Mouse (Mus musculus) retina, postnatal 7 days (tissue): ENCODE results near the gene Gli1.
A peak's percentile ranks its signal among the peaks of the same experiment; 100 is the strongest.

ENCODE experiments used
- DNase-seq: peaks from one replicate; pipeline ENCODE4 v3.0.0-alpha.2; 2012; ENCODE audit warnings: low read depth, low spot score

The Gli1 gene

DNA sequence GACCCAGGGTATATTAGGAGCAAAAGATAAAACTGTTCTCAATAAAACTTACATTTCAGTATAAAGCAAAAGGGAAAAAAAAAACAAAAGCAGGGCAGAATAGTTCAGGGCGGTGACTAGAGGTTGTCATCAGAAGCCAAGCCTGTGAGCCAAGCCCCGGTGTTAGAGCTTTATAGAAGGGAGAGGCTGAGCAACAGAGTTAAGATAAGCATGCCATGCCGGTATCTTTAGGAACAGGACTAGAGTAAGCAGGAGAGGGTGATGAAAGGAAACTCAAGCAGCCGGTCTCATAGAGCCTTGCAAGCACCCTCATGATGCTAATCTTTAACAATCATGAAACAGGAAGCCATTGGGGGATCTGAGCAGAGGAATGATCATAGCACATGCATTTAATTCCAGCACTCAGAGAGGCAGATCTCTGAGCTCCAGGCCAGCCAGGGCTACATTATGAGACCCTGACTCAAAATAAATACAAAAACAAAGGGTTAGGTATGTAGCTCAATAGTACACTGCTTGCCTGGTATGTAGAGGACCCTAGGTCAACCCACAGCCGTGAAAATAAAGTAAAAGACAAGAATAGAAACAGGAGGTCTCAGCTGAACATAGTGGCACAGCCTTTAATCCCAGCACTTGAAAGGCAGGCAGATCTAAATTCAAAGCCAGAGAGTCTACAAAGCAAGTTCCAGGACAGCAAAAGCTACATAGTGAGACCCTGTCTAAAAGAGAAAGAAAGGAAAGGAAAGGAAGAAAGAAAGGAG is 49.7 kb downstream of the Gli1 start:
- DNase-seq: no peak

DNA sequence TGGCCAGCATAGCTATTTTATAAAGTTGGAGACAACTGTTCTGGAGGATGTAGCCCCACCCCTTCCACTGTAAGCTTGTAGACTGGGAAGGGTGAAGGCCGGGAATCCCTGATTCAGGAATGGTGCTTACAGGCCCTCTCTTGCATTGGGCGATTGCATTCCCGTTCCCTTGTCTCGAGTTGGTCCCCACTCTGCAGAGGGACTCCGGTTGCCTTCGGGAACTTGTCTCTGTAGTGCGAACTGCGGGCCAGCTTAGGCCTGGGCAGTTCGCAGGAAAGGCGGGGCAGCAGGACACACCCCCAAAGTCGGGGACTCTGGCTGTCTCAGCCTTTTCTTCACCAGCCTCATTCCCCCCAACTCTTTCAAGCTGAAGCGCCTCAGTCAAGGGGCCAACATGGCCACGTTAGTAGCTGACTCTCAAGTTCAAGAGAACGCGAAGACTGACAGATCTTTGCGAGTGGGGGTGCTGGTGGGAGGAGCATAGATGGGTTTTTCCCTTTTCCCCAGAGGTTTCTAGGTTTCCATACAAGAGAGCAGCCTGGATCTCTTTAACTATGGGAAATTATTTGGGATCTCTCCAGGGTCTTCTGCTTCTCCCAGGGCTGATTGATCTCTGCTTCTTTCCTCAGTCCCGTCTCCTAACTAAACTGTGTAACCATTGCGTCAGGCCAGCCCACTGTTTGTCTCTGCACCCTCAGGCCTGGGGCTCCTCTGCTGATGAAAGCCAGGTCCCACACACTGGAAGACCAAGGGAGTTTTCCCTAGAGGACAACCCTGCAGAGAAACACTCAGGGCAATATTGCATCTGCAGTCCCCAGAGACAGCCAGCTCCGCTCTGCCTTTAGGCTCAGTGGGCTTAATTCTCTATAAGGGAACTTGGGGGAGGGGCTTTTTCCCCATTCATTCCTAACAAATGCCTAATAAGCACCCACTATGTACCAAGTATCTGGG is 50.6 kb downstream of the Gli1 start:
- no peak for DNase-seq

DNA sequence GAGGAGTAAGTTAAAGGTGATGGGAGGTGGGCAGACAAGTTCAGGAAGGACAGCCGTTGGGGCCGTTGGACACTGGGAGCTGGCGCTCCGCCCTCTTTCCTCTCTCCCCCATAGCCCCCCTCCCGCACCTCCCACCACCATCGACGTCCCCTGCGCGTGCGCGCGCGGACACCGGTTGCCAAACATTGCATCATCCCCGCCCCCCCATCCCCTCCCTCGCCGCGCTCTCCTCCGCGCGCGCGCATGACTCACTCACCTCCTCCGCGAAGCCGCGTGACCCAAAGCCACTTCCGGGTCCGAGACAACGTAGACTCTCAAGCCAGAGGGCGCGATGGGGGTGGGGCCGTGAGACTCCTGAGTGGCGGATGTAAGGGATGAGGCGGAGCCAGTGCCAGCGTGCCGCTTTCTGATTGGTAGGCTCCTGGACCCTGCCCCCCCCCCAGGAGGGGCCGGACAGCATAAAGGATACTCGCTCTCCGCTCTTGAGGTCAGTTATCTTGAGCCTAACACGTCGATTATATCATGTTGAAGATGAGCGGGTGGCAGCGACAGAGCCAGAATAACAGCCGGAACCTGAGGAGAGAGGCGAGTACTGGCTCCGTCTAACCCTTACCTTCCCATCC is 51.4 kb downstream of the Gli1 start:
- peak; percentile 100 for DNase-seq

DNA sequence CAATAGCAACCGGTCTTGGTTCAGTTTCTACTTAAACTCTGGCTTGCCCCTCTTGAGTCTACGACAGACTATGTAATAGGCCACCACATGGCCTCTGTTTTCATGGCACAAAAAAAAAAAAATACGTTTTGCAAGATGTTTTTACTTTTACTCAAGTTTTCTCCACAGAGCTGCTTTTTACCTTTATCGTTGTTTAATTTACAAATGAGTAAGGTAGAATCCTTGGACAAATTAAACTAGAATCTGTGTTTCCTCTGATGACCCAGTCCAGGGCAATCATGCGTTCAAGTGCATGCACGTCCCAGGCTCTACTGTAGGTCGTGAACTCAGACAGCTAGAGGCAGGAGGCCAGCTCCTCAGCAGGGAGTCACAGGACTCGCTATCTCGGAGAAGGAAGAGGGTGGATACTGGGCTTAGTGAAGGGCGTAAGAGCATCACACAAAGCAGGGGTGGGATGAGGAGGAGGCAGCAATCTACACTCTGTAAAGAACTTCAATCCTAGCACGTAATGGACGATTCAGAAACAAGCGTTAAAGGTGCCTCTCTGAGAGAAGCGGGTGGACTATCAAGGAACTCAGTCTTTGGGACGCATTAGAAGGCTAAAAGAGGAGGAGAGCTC is 52.1 kb downstream of the Gli1 start:
- DNase-seq: peak; percentile 35

DNA sequence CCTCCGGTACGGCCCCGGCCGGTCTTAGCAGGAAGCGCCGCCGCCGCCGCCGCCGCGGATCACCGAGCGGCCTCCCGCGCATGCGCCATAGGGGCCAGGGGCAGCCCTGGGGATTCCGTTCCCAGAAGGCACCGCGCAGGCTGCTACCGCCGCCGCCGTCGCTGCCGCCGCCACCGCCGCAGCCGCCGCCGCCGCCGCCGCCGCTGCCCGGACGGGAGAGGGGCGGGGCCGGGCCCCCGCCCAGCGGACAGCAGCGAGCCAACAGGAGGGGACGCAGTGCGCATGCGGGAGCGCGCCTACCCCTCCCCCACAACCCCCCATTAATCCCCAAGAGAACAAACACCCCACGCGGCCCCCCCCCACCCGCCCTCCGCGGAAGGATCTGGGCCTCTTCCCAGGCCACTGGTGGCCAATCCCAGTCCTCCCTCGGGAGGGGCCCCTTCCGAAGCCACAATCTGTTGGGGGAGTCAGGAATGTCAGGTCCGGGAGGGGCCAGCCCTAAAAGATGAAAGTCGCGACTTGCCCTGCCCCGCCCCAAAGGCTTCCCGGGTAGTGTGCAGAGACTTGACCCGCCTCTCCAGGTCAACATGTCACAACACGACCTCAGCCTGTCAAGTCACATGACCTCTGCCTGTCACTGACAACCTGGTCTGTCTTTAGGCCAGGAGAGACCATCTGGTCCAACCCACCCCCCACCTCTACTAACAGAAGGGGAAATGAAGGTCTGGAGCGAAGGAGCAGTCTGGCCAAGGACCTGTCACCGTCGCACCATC is 52.8 kb downstream of the Gli1 start, which contains the start of gene Mbd6:
Mbd6 (minus strand) TSS at position 219 of the 773 bp plus-strand sequence.
- DNase-seq: peak; percentile 88

DNA sequence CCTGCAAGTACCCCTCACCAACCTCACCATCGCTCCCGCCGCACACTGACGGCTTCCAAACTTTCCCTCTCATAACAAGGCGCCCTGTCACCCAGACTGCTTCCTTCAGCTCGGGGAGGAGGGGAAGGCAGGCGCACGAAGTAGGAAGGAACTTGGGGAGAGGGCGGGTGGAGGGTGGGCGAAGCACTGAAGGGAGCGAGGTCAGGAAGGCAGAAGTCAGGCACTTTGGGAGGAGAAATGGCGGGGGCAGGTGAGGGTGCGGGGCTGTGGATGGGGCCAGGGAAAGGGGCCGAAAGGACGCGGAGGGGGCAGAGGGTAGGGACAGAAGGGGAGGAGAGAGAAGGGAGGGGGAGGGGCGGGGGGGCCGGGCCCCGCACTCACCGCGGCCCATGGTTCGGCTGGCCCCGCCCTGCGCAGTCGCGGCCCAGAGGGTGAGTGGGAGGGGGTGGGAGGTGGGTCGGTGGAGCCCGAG is 53.4 kb downstream of the Gli1 start:
- DNase-seq: no peak

DNA sequence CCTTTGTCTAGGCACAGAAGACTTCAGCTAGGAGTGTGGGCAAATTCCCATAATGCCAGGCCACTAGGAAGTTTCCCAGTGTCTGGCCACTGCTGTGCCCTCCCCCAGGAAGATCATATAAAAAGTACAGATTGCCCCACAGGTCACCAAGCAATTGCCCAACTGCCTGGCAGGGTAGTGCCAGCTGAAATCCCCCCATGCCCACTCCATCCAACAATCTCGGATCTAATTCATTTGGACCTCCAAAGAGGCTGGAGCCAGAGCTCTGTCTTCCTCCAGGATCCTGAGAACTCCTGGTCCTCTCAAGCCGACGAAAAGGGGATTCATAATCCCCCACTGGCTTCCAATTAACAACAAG is 53.9 kb downstream of the Gli1 start:
- no peak for DNase-seq

DNA sequence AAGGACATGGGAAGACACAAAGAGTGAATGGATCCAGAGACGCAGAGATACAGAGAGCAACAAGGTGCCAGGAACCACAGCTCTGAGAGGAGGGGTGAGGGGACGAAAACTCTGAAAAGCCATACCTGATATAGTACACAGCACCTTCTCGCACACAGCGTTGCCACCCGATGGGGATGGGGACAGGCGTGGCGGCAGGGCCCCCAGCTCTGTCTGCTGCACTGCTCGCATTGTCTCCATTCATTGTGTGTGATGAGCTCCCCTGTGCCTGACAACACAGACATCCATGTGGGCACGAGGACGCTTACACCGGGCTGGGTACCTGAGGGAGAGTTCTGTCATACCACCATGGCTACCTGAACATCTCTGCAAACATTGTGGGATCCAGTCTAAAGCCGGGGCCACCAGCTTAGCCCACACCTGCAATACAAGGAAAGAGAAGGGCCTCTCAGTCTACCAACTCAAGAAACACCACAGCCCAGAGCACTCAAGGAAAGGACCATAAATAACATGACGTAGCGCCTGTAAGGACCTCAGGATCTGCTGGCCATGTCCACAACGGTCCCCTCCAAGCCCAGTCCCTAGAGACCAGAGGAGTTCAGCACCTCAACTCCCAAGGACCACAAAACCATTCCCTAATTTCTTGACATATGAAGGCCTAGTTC is 54.4 kb downstream of the Gli1 start:
- no peak for DNase-seq

DNA sequence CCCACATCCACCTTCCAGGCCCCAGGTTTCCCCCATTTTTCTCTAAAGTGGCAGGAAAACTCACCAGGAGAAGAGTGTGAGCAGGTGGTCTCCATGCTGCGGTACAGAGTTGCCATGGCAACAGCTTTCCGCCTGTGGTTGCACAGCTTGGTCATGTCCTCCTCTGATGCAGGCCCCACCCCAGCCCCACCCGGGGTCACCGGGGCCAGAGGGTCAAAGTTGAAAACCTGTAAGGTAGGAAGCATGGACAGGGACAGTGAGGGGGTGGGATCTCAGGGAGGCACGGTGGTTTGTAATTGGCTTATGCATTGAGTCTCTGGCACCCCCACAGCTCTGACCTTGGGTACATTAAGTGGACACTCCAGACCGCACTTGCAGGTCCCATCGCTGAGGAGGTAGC is 55.0 kb downstream of the Gli1 start:
- no peak for DNase-seq

DNA sequence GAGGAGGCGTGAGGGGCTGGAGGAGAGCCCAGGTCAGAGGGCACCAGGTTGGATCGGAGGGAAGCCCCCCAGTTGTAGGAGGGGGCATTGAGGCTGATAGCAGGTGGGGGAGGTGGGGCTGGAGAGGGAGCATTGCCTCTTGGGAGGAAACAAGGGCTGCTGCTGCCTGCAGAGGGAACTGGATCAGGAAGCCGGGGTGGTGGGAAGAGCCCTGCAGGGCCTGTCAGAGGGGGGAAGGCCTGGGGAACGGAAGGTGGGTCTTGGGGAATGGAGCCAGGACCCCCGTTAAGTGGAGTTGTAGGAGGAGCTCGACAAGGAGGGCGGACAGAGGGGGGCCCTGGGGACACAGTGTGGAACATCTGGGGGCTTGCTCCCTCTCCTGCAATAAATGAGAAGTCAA is 55.6 kb downstream of the Gli1 start:
- no peak for DNase-seq

DNA sequence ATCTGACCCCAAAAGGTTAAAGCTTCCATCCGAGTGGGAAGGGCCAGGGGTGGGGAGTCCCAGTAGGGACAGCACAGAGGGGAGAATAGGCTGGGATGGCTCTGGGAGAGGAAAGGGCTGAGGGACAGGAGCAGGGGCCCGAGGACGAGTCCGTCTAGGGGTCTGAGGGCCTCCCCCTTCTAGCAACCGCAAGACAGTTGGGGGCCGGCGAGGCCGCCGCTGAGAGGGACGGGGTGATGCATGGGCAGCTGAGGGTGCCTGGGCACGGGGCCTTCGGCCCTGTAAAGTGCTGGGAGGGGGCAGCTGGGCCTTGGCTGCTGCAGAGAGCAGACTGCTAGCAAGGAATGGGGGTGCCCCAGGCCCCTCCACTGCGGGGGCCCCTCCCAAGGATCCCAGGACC is 56.1 kb downstream of the Gli1 start:
- DNase-seq: no peak

DNA sequence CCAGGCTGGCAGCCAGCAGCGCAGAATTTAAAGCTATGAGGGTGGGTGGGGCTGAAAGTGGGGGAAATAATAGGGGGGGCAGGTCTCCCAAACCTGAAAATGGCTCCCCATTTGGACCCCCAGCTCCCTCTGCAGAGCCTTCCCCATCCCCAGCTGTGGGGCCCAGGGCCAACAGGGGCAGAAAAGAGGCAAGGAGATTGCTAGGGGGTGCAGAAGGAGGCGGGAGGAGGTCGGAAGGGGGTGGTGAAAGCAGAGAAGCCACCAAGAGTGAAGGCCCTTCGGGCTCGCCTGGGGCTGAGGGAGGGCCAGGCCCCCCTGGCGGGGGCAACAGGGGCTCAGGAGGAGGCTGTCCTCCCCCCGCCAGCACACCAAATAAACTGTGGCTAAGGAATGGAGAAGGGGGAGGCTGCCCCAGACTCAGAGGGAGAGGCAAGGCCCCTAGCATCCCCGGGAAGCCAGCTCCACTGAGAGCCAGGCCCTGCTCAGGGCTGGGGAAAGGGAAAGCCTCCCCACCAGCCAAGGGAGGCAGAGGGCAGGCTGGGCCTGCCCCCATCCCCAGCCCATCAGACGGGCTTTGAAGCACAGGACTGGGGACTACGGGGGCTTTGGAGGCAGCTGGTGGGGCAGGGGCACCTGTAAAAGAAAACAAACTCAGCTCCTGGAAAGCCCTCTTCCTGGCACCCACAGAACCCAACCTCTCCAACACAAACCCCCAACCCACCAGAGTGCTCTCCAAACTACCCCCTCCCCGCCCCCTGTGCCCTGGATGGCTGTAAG is 56.9 kb downstream of the Gli1 start:
- no peak for DNase-seq

DNA sequence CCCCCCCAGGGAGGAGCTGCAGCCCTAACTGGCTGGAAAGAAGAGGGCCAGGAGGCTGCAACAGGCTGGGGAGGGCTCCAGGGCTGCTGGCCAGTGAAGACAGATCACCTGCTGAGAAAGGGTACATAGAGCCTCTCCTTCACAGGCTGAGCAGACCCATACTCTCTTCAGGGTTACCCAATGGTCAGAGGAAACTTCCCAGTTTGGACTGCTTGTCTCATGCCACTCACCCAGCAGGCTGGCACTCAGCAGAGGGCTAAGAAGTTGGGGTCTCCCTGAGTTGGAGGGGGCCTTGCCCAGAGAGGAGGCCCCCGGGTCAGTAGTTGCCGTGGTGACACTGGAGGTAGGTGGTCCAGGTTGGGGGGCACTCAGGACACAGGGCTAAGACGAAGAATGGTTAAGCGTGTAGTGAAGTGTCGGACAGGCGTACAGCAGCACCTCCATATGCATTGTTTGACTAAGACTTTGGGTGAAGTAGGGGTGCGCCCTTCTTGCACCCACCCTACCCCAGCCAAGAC is 57.6 kb downstream of the Gli1 start:
- no peak for DNase-seq

DNA sequence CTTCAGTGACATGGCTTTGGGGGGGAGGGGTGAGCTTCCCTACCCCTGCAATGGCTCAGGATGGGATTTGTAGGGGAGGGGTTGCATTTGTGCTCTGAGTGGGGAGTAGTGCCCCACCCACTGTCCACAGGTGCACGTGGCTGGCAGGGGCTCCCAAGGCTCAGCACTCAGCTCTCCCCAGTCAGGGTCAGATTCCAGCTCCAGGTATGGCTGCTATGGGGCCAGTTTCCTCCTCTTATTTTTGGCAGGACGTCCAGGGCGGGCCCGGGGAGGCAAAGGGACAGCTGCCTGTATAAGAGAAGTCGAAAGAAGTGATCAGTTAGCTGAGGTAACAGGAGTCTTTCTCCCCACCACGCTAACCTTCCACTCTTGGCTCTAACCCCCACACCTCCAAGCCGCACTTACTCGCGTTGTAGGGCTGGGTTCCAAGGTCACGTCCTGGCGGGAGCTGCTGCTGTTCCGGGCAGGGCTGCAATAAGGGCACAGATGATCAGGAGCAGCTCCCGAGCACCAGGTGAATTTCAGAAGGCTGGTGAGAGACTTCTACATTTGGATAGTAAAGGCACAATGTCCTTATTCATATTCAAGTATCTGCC is 59.1 kb downstream of the Gli1 start:
- no peak for DNase-seq

DNA sequence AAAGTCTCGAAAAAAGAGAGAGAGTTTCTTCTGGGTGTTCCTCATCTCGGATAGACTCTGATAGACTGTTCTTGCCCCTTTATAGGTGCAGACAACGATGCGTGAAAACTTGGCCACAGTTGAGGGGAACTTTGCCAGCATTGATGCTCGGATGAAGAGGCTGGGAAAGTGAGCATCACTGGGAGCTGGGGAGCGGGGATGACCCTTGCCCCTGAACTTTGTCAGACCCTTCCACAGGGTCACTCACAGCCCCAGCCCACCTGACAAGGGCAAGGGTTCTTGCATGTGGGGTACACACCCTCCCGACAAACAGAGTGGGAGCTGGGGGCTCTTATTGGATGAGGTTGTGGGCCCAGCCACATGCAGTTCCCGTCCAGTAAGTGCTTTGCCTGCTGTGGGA is 60.5 kb downstream of the Gli1 start:
- DNase-seq: no peak
